Mouse (Mus musculus) central nervous system, embryonic 11.5 days (tissue): ENCODE data around the gene Sept12. TPM values are rescaled to one million over a fixed set of nuclear protein-coding genes. Genes with fewer than 3 reads are reported as not detected.

Source experiments
- polyA plus RNA-seq: library from polyadenylated mRNA; depleted of rRNA; stranded (reverse); fragments of >200 nt; gene quantifications from 2 replicates; pipeline ENCODE4 v1.2.3, GENCODE M21; 2012; rRNA removed

Sept12 gene
- polyA plus RNA-seq = not detected in 2 replicates

GRCm38 (mm10) chr16:4997553-4997952 lies at the start of gene Sept12:
Sept12 (minus strand) TSS chr16:4997852.

GRCm38 (mm10) chr16:5013054-5013838 lies 15.6 kb upstream of the Sept12 start, which contains the start of gene Rogdi:
Rogdi (minus strand) TSS chr16:5013553.

DNA sequence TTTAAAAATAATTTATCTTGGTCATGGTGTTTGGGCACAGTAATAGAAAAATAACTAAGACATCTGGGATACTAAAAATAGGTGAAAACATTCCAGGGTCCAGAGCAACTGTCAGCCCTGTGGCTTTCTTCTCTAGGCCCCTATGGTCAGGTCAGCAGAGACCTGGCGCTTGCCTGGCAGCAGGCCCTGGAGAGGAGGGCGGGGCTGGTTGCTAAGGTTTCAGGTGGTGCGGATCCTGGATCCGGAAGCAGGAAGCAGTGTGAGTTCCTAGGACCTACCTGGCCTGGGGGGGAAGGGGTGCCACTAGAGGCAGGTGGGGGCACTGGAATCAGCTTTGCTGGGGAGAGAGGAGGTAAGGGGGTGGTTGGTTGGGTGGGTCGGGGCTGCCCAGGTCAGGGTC lies 9.4 kb upstream of the Sept12 start, which contains the start of gene Smim22:
Smim22 (plus strand) TSS at position 222 of the 400 bp plus-strand sequence.

DNA sequence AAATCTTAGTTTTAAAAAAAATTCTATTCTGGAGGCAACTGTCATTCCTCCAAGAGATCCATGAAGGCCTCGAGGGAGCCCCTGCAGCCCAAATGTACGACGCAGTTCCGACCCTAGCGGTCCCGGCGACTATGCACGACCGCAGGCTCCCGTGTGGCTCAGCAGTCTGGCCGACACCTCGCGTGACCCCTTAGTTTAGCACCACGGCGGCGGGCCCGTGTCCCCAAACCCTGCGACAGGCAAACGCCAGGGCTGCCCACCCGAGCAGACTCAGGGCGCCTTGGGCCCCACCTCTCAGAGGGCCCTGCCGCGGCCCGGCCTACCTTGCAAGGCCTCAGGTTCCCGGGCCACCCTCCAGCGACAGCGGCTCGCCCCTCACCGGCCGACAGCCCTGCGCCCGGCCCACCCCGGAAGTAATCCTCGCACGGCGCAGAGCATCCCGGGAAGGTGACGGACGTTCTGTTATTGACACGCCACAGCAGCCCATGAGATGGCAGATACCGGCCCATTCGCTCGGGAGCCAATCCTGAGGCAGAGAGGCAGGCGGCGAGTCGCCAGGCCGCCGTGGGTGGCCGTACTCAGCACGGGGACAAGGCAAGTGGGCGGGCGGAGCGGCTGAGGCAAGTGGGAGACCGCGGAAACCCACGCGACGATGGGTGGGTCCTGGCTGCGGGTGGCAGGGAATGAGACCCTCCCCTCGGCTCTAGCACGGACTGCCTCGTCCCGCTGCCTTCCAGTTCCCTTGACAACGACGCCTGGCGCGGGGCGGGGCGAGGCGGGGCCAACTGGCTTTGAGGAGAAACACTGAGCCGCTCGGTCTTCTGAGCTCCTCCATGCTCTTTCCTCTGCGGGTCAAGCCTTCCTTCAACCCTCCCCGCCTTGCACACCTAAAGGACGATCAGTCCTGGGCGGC lies 33.6 kb downstream of the Sept12 start, which contains the start of gene Anks3:
Anks3 (minus strand) TSS at position 409 of the 913 bp plus-strand sequence.

DNA sequence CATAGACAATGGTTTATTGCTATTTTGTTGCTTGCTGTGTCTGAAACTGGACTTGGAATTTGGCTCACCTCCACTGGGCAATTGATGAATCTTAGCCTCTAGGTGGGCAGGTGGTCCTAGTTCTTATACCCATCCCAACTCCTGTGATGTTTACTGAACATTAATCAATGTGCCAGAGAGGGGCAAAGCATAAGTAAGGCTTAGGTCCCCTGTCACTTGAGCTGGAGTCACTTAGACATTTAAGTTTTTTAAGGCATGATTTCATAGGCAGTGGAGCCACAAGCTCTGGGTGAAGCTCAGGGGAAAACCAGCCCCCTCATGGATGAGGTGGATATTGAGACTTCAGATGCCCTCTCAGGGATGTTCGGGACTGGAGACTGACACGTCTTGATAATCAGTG lies 59.2 kb downstream of the Sept12 start, which contains the start of gene Nudt16l1:
Nudt16l1 (plus strand) TSS at position 301 of the 400 bp plus-strand sequence.

Other genes starting within 250 kb of the Sept12 start
- gene Cdip1, start 207.6 kb downstream of the Sept12 start, polyA plus RNA-seq = 47.7 and 68.6 TPM in 2 replicates
- gene 4930562C15Rik, start 162.4 kb downstream of the Sept12 start, polyA plus RNA-seq = not detected in 2 replicates
- gene Ubald1, start 117.5 kb downstream of the Sept12 start, polyA plus RNA-seq = 11.0 and 22.2 TPM in 2 replicates
- 47.8 and 76.7 TPM in 2 replicates for gene Mgrn1, start 111.6 kb downstream of the Sept12 start, polyA plus RNA-seq
- gene Nudt16l1, start 59.1 kb downstream of the Sept12 start, polyA plus RNA-seq = 77.9 and 92.5 TPM in 2 replicates
- gene Anks3, start 33.6 kb downstream of the Sept12 start, polyA plus RNA-seq = 70.5 and 77.6 TPM in 2 replicates
- 1.2 and 4.4 TPM in 2 replicates for gene Smim22, start 9.4 kb upstream of the Sept12 start, polyA plus RNA-seq
- 54.2 and 68.4 TPM in 2 replicates for gene Rogdi, start 15.7 kb upstream of the Sept12 start, polyA plus RNA-seq
- gene Glyr1, start 52.0 kb upstream of the Sept12 start, polyA plus RNA-seq = 135 and 148 TPM in 2 replicates
- gene Ubn1, start 52.2 kb upstream of the Sept12 start, polyA plus RNA-seq = 27.7 and 38.3 TPM in 2 replicates
- 0.77 and 0.97 TPM in 2 replicates for gene Ppl, start 134.6 kb upstream of the Sept12 start, polyA plus RNA-seq
- 1.2 and 1.3 TPM in 2 replicates for gene Sec14l5, start 149.3 kb upstream of the Sept12 start, polyA plus RNA-seq
- 7.1 and 11.6 TPM in 2 replicates for gene Nagpa, start 206.2 kb upstream of the Sept12 start, polyA plus RNA-seq
- gene AU021092, start 224.4 kb upstream of the Sept12 start, polyA plus RNA-seq = 2.7 and 4.8 TPM in 2 replicates
- 26.9 and 32.6 TPM in 2 replicates for gene Alg1, start 235.8 kb upstream of the Sept12 start, polyA plus RNA-seq